Mouse (Mus musculus) midbrain, embryonic 16.5 days (tissue): ENCODE measurements at regions not wholly inside any gene's neighbourhood (a gene's known extent, or its start where the extent isn't known, plus 50 kb on each side); places are given as distances from the start of the nearest gene placed in this dataset.

Experiments
- ATAC-seq: fragments of 200-750 bp; cut with Nextera tagmentation; 2 replicates; pipeline ENCODE4 v1.8.0; 2017; ENCODE audit warnings: moderate TSS enrichment
- H3K27ac ChIP-seq: fragments of 300-500 bp; sonication (generic); 2 replicates; pipeline ENCODE4 v1.5.1; 2014; ENCODE audit warnings: mild to moderate bottlenecking, low read length, mixed read lengths
- H3K27me3 ChIP-seq: fragments of 300-500 bp; sonication (generic); 2 replicates; pipeline ENCODE4 v1.6.1; 2014; ENCODE audit warnings: low read depth, low read length, mixed read lengths; ENCODE audit not compliant: control insufficient read depth, insufficient read depth
- H3K36me3 ChIP-seq: fragments of 300-500 bp; sonication (generic); 2 replicates; pipeline ENCODE4 v1.6.1; 2014; ENCODE audit warnings: mild to moderate bottlenecking, low read length, moderate library complexity, mixed read lengths; ENCODE audit not compliant: control insufficient read depth, insufficient read depth
- H3K4me1 ChIP-seq: fragments of 300-500 bp; sonication (generic); 2 replicates; pipeline ENCODE4 v1.6.1; 2014; ENCODE audit warnings: mild to moderate bottlenecking, low read length, mixed read lengths; ENCODE audit not compliant: control insufficient read depth, insufficient read depth
- H3K4me2 ChIP-seq: fragments of 300-500 bp; sonication (generic); 2 replicates; pipeline ENCODE4 v1.6.1; 2014; ENCODE audit warnings: mild to moderate bottlenecking, low read length, mixed read lengths
- H3K4me3 ChIP-seq: fragments of 300-500 bp; sonication (generic); 2 replicates; pipeline ENCODE4 v1.5.1; 2014; ENCODE audit warnings: low read depth, mild to moderate bottlenecking, low read length, moderate library complexity, mixed read lengths
- H3K9ac ChIP-seq: fragments of 300-500 bp; sonication (generic); 2 replicates; pipeline ENCODE4 v1.6.1; 2014; ENCODE audit warnings: low read depth, low read length, mixed read lengths
- H3K9me3 ChIP-seq: fragments of 300-500 bp; sonication (generic); replicated peaks from 2 replicates; pipeline ENCODE4 v1.6.1; 2014; ENCODE audit warnings: mild to moderate bottlenecking, low read length, mixed read lengths; ENCODE audit not compliant: control insufficient read depth, poor library complexity, severe bottlenecking
- WGBS: fragments of 180-500 bp; shearing (Covaris S2); extraction: QIAGEN DNeasy Blood & Tissue Kit; methylation state at CpG from one replicate; pipeline ENCODE4 v1.1.7; 2014; 5-methylcytosine and 5-hydroxymethylcytosine counted together

DNA sequence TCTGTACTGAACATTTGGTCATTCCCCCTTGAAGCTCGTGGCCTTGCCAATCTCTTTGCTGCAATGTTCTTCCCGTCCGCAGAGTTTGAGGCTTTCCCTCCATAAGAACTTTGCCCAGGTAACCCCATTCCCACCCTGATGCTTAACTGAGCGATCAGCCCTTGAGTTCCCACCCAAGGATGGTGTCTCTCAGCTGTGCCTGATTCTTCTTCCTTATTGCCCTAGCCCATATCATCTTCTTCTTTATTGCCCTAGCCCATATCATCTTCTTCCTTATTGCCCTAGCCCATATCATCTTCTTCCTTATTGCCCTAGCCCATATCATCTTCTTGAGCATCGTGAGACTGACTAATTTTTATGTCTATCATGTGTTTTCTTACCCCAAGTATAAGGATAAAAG, 324.4 kb downstream of the Cbln4 start:
- H3K4me2 ChIP-seq: no peak overlapping the region
- H3K27ac ChIP-seq: no peak overlapping the region
- H3K9me3 ChIP-seq: no peaks in the 10 kb centered on the region
- H3K36me3 ChIP-seq: no peaks in the 10 kb centered on the region
- H3K4me1 ChIP-seq: peaks cover 2% of the 10 kb centered on the region; the same call in 1 of the 2 replicates
- H3K27me3 ChIP-seq: no peaks in the 10 kb centered on the region
- ATAC-seq: no peak
- H3K9ac ChIP-seq: no peak overlapping the region
- H3K4me3 ChIP-seq: no peak overlapping the region
- 88% methylated on average over 5 of the region's 5 CpGs for WGBS

DNA sequence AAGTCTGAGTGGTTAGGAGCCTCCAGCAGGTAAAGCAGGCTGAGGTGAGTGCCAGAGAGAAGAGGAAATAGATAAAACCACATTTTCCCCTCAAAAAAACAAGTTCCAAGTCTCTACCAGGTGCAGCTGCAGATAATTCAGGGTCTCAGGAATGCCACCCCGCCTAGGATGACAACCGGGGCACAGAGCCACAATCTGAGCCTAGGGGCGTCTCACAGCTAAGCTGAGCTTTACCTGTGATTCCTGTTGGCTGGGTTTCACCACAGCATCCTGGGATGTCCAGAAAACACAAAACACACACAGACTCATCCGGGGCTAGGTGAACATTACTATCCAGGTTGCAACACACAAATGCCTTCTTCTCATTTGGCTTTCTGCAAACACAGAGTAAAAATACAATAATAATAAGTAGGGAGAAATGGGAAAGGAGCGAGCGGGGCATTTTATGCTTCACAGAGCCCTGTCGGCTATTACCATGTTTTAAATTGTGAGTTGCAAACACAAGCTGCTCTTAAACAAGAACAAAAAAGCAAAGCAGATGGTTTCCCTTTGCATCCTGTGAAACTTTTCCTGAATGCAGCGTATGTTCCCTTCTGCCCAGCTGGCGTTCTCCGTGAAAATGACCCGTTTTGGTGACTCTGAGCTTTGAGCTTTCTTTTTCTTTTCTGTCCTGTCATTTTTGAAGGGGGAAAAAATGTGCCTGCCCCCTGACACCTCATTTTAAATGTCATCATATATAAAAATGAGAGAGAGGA, 330.3 kb downstream of the Cbln4 start:
- Histone ChIP-seq H3K4me2 (no peak overlapping the region), H3K4me3 (no peak overlapping the region), H3K4me1 (peaks cover 2% of the 10 kb centered on the region; the same call in 1 of the 2 replicates), H3K27ac (no peak overlapping the region), H3K36me3 (no peaks in the 10 kb centered on the region), H3K27me3 (no peaks in the 10 kb centered on the region), H3K9me3 (no peaks in the 10 kb centered on the region), H3K9ac (no peak overlapping the region)
- no peak for ATAC-seq
- 57% methylated on average over 11 of the region's 11 CpGs for WGBS

DNA sequence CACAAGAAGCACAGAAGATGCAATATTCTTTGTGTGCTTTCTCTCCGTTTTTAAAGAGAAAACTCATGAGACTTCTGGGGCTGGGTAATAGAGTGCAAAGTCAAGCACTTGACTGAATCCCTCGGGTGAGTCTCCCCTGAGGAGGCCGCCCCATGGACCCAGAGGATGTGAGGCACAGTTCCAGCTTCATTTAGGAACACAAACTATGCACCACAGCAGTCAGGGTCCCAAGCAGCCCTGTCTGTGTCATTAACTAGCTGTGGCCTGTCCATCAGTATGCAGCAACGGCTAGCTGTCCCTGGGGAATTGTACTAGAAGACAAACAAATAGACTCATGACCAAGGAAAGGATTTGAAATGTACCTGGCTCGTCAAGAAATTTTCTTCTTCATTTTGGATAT, 349.7 kb downstream of the Cbln4 start:
- no peak for ATAC-seq
- Histone ChIP-seq H3K4me3 (no peak overlapping the region), H3K27ac (no peak overlapping the region), H3K9me3 (no peaks in the 10 kb centered on the region), H3K27me3 (no peaks in the 10 kb centered on the region), H3K4me1 (no peaks in the 10 kb centered on the region), H3K9ac (no peak overlapping the region), H3K4me2 (no peak overlapping the region), H3K36me3 (no peaks in the 10 kb centered on the region)
- 79% methylated on average over 5 of the region's 5 CpGs for WGBS

DNA sequence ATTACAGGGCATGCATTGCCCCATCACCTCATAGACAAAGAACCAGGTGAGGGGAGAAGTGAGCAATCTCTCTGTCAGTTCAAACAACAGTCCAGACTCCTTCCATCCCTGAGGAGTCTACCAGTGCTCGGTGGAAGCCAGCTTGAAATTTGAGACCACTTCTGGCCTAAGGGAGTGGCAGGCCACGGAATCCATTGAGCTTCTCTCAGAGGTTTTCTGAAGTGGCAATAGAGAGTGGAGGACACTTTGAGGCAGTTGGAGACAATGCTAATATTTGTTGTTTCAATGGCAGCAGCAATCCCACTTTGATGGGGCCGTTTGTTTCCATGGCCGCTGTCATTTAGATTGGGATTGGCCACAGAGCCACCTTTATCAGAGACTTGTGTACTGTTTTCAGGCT, 352.5 kb downstream of the Cbln4 start:
- ATAC-seq: no peak
- WGBS: 50% methylated on average over 4 of the region's 4 CpGs
- no peaks in the 10 kb centered on the region for H3K36me3 ChIP-seq

DNA sequence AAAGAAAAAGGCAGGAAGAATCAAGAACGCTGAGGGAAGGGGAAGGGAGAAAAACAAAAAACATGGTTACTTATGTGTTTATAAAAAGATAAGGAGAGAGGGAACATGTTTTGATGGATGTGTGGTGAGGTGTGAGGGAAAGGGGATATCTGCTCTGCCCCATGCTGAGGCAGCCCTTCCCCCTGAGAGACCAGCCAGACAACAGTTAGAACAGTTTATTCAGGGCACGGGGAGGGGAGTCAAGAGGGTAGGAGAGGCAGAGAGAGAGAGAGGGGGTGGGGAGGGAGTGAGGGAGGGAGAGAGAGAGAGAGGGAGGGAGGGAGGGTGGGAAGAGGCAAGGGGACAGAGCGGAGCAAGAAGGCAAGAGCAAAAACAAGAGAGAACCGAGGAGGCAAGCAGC, 354.2 kb downstream of the Cbln4 start:
- Histone ChIP-seq H3K4me1 (no peaks in the 10 kb centered on the region), H3K27ac (no peak overlapping the region), H3K27me3 (no peaks in the 10 kb centered on the region), H3K9ac (no peak overlapping the region), H3K36me3 (no peaks in the 10 kb centered on the region), H3K9me3 (no peaks in the 10 kb centered on the region), H3K4me3 (no peak overlapping the region), H3K4me2 (no peak overlapping the region)
- no peak for ATAC-seq
- WGBS: 35% methylated on average over 4 of the region's 4 CpGs

More for the DNA sequence above, 352.5 kb downstream of the Cbln4 start:
- H3K27ac ChIP-seq: no peak overlapping the region
- H3K27me3 ChIP-seq: no peaks in the 10 kb centered on the region
- no peaks in the 10 kb centered on the region for H3K4me1 ChIP-seq
- no peak overlapping the region for H3K4me3 ChIP-seq
- H3K9me3 ChIP-seq: no peaks in the 10 kb centered on the region
- H3K4me2 ChIP-seq: no peak overlapping the region
- H3K9ac ChIP-seq: no peak overlapping the region

DNA sequence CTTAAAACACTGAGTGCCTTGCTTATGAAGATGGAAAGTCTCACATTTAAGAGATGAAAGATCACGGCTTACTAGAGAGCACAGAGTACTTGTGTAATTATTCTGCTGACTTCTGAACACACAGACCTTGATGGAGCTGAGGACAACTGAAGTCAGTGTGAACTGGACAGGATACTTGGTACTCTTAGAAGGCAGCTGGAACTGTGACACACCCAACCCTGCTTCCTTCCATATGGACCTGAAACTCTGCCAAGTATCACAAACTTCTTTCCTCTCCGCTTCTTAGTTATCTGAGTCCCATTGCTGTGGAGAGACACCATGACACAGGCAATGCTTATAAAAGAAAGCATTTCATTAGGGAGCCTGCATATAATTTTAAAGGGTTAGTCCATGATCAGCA, 365.3 kb downstream of the Cbln4 start:
- no peaks in the 10 kb centered on the region for H3K9me3 ChIP-seq
- no peaks in the 10 kb centered on the region for H3K4me1 ChIP-seq
- no peaks in the 10 kb centered on the region for H3K36me3 ChIP-seq
- no peak overlapping the region for H3K4me2 ChIP-seq
- no peak overlapping the region for H3K4me3 ChIP-seq
- WGBS: 95% methylated on average over 2 of the region's 2 CpGs
- no peak for ATAC-seq
- no peak overlapping the region for H3K9ac ChIP-seq
- no peak overlapping the region for H3K27ac ChIP-seq
- no peaks in the 10 kb centered on the region for H3K27me3 ChIP-seq

DNA sequence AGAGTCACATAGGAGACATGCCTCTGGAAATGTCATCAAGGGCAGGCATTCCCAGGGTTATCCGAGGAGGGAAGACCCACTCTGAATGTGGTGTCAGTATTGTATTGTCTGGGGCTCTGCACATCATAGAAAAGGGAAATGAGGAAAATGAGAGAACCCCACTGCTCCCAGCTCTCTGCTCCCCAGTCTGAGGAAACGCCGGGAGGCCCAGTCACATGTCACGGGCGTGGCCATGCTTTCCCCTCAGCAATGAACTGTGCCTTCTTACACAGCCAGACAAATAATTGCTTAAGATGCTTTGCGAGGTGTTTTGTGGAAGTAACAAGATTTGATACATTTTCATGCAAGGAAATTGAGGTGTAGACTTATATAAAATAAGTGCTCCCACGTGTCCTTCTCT, 366.1 kb downstream of the Cbln4 start:
- Histone ChIP-seq H3K4me1 (no peaks in the 10 kb centered on the region), H3K9ac (no peak overlapping the region), H3K4me2 (no peak overlapping the region), H3K4me3 (no peak overlapping the region), H3K9me3 (no peaks in the 10 kb centered on the region), H3K36me3 (no peaks in the 10 kb centered on the region), H3K27me3 (no peaks in the 10 kb centered on the region), H3K27ac (no peak overlapping the region)
- 92% methylated on average over 7 of the region's 7 CpGs for WGBS
- no peak for ATAC-seq

DNA sequence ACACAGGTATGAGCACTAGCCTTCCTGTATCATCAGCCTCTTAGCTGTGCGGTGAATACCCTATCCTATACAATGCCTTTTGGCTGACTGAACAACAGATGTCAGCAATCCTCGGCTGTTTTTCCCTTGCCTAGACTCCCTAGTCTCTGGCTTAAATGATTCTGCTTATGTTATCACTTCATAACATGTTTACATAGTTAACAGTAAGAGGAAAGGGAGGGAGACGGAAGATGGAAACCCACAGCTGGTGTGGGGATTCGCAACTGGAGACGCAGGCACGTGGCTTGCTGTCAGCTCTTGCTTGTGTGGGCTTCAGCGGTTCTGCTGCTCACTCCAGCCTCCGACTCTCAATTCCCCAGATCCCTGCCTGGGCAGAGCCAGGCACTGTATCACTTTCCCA, 367.2 kb downstream of the Cbln4 start:
- Histone ChIP-seq H3K9me3 (no peaks in the 10 kb centered on the region), H3K9ac (no peak overlapping the region), H3K4me1 (no peaks in the 10 kb centered on the region), H3K4me2 (no peak overlapping the region), H3K4me3 (no peak overlapping the region), H3K27me3 (no peaks in the 10 kb centered on the region), H3K36me3 (no peaks in the 10 kb centered on the region), H3K27ac (no peak overlapping the region)
- ATAC-seq: no peak
- 69% methylated on average over 8 of the region's 8 CpGs for WGBS

DNA sequence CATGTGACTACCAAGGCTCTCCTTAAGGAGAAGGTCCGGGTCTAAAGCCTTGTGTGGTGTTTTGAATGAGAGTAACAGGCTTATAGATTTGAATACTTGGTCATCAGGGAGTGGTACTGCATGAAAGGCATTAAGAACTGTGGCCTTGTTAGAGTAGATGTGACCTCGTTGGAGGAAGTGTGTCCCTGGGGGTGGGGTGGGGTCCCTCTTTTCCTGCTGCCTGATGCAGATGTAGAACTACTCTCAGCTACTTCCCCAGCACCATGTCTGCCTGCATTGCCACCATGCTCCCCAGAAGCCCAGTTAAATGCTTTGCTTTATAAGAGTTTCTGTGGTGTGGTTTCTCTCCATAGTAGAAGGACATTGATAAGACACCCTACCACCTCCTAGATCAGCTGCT, 367.9 kb downstream of the Cbln4 start:
- Histone ChIP-seq H3K9ac (no peak overlapping the region), H3K27me3 (no peaks in the 10 kb centered on the region), H3K4me2 (no peak overlapping the region), H3K9me3 (no peaks in the 10 kb centered on the region), H3K27ac (no peak overlapping the region), H3K36me3 (no peaks in the 10 kb centered on the region), H3K4me3 (no peak overlapping the region), H3K4me1 (no peaks in the 10 kb centered on the region)
- 72% methylated on average over 2 of the region's 2 CpGs for WGBS
- no peak for ATAC-seq
